Mouse (Mus musculus) kidney, postnatal 14 days (tissue): ENCODE data around the gene Nr2f2.

Experiments
- DNase-seq: peaks from one replicate; pipeline ENCODE4 v3.0.0; 2022; ENCODE audit warnings: mixed read lengths

The Nr2f2 gene

GRCm38 (mm10) chr7:70364798-70365197 lies 1.7 kb downstream of the Nr2f2 start:
- DNase-seq, result peak; percentile 76

- no peak for DNase-seq
These were observed 3.2 kb downstream of the Nr2f2 start for GRCm38 (mm10) chr7:70363351-70363750.

- DNase-seq, result peak; percentile 56
These were observed 3.9 kb downstream of the Nr2f2 start for GRCm38 (mm10) chr7:70362526-70363170.

GRCm38 (mm10) chr7:70361383-70362364 lies 4.9 kb downstream of the Nr2f2 start:
- DNase-seq, result peak; percentile 99

- peak; percentile 63 for DNase-seq
These were observed 5.7 kb downstream of the Nr2f2 start for GRCm38 (mm10) chr7:70360611-70361382.

GRCm38 (mm10) chr7:70359791-70360581 lies 6.5 kb downstream of the Nr2f2 start:
- DNase-seq, result peak; percentile 50

- peak; percentile 70 for DNase-seq
These were observed 7.5 kb downstream of the Nr2f2 start for GRCm38 (mm10) chr7:70358848-70359591.

GRCm38 (mm10) chr7:70358020-70358847 lies 8.3 kb downstream of the Nr2f2 start:
- DNase-seq, result peak; percentile 75

GRCm38 (mm10) chr7:70357516-70358019 lies 9.0 kb downstream of the Nr2f2 start:
- DNase-seq, result no peak

- DNase-seq, result no peak
These were observed 9.6 kb downstream of the Nr2f2 start for GRCm38 (mm10) chr7:70356691-70357515.

- DNase-seq, result no peak
These were observed 10.6 kb downstream of the Nr2f2 start for GRCm38 (mm10) chr7:70355691-70356568.

- DNase-seq, result no peak
These were observed 11.2 kb downstream of the Nr2f2 start for GRCm38 (mm10) chr7:70355357-70355620.

GRCm38 (mm10) chr7:70354606-70355356 lies 11.8 kb downstream of the Nr2f2 start:
- DNase-seq, result no peak

GRCm38 (mm10) chr7:70353151-70353550 lies 13.4 kb downstream of the Nr2f2 start:
- DNase-seq, result no peak

GRCm38 (mm10) chr7:70352617-70353016 lies 13.9 kb downstream of the Nr2f2 start:
- DNase-seq, result no peak

GRCm38 (mm10) chr7:70351981-70352560 lies 14.5 kb downstream of the Nr2f2 start:
- no peak for DNase-seq

GRCm38 (mm10) chr7:70350781-70351551 lies 15.6 kb downstream of the Nr2f2 start:
- DNase-seq, result peak; percentile 73
